Mouse (Mus musculus) brain, embryonic 14.5 days (tissue): ENCODE results near the gene Ssbp1.

ENCODE experiments used
- CTCF ChIP-seq: fragments of 200-500 bp; IDR thresholded peaks from 2 replicates; pipeline ENCODE4 v1.5.1; 2012; ENCODE audit warnings: inconsistent platforms, mild to moderate bottlenecking, moderate library complexity, borderline replicate concordance; ENCODE audit not compliant: insufficient read depth, insufficient read length; ENCODE audit errors: extremely low read depth
- POLR2A ChIP-seq: fragments of 200-500 bp; IDR thresholded peaks from 2 replicates; pipeline ENCODE4 v1.6.1; 2012; ENCODE audit warnings: mild to moderate bottlenecking, inconsistent platforms, borderline replicate concordance; ENCODE audit not compliant: poor library complexity, insufficient read depth, insufficient read length, severe bottlenecking; ENCODE audit errors: extremely low read depth

DNA sequence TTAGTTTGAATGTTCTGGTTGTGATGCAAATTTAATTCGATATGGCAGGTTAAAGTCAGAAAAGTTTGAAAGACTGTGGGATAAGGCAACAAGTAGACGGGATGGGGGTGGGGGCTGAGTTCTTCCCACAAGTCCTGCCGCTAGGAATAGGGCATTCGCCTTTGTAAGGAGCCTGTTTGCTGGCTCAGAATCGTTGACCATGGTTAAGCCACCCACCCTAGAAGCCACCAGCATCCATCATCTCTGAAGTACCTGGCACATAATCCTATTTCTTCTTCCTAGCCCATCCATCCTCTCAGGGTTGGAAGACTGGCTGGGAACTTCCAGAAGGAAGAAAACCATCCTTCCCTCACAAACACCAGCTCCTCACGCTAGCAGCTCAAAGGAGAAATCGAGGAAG lies 36.5 kb upstream of the Ssbp1 start:
- TF ChIP-seq POLR2A (no peak), CTCF (no peak)
